Mouse (Mus musculus): ENCODE measurements around the gene Iqcf1.

DNA sequence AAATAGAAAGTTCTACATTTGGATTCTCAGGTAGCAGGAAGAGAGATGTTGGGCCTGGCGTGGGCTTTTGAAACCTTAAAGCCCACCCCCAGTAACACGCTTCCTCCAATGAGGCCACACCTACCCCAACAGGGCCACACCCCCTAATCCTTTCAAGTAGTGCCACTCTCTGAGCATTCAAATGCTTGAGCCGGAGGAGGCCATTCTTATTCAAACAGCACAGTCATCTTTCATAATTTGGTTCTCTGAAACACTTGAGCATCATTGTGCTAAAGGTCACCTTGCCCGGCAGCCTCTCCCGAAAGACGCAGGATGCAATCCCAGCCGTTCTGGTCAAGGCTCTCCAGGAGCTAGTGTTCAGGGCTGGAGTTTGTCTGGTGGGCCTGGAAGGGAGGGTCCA is 34.5 kb downstream of the Iqcf1 start:
- no peak for TF ChIP-seq CTCF (conservative IDR thresholded peaks at IDR 0.05 in 1 of 2, IDR thresholded peaks at IDR 0.05 in 1 of 2; ENCODE audit: low read depth in 2 of 2, low read length in 2 of 2)
- no peak for TF ChIP-seq CHD2 (IDR thresholded peaks at IDR 0.05; ENCODE audit: low read length)
- TF ChIP-seq MAZ (IDR thresholded peaks at IDR 0.05; ENCODE audit: low read depth, low read length), result no peak
- no peak for TF ChIP-seq POLR2AphosphoS2 (IDR thresholded peaks at IDR 0.05; ENCODE audit: low read depth, low read length)
- TF ChIP-seq KAT2A (IDR thresholded peaks at IDR 0.05; ENCODE audit: insufficient replicate concordance, low read length), result no peak
- TF ChIP-seq EP300 (IDR thresholded peaks at IDR 0.05; ENCODE audit: low read length), result no peak
- no peak for TF ChIP-seq TBP (conservative IDR thresholded peaks at IDR 0.05; ENCODE audit: low read depth, low read length)
